Mouse (Mus musculus): ENCODE data around the gene Nrde2. TPM values are rescaled to one million over a fixed set of nuclear protein-coding genes. Genes with fewer than 3 reads are reported as not detected.

Gene Nrde2
- total and polyA plus RNA-seq, 2 experiments from 2014 or later: 7.7 to 13.7 TPM

- WGBS: 77% methylated on average over 11 of the region's 11 CpGs
- no peak for TF ChIP-seq EP300 (IDR thresholded peaks at IDR 0.05; ENCODE audit: low read depth)
- Histone ChIP-seq H3K9ac (replicated peaks; ENCODE audit: low read depth, low read length) (no peak overlapping the region), H3K4me3 (ENCODE audit: low read depth, low read length) (no peak overlapping the region), H3K4me1 (ENCODE audit: control insufficient read depth, insufficient read depth) (no peaks in the 10 kb centered on the region), H3K9me3 (replicated peaks; ENCODE audit: control insufficient read depth, low read length) (no peaks in the 10 kb centered on the region), H3K36me3 (replicated peaks; ENCODE audit: control insufficient read depth, insufficient read depth, low read length) (no peaks in the 10 kb centered on the region), H3K27me3 (ENCODE audit: control insufficient read depth, insufficient read depth, low read length) (no peaks in the 10 kb centered on the region), H3K27ac (ENCODE audit: low read depth) (no peak overlapping the region), H3K4me2 (ENCODE audit: low read depth, low read length) (no peak overlapping the region)
- ATAC-seq (ENCODE audit: insufficient read depth, low read depth) (no peak), DNase-seq (ENCODE audit: low spot score) (no peak)
Observed at GRCm38 (mm10) chr12:100093046-100093445, 66.4 kb downstream of the Nrde2 start.

GRCm38 (mm10) chr12:100090750-100091149 lies 68.7 kb downstream of the Nrde2 start:
- ATAC-seq (ENCODE audit: insufficient read depth, low read depth) (no peak), DNase-seq (ENCODE audit: low spot score) (no peak)
- Histone ChIP-seq H3K4me1 (ENCODE audit: control insufficient read depth, insufficient read depth) (no peaks in the 10 kb centered on the region), H3K4me2 (ENCODE audit: low read depth, low read length) (no peak overlapping the region), H3K4me3 (ENCODE audit: low read depth, low read length) (no peak overlapping the region), H3K9me3 (replicated peaks; ENCODE audit: control insufficient read depth, low read length) (no peaks in the 10 kb centered on the region), H3K9ac (replicated peaks; ENCODE audit: low read depth, low read length) (no peak overlapping the region), H3K36me3 (replicated peaks; ENCODE audit: control insufficient read depth, insufficient read depth, low read length) (no peaks in the 10 kb centered on the region), H3K27ac (ENCODE audit: low read depth) (no peak overlapping the region), H3K27me3 (ENCODE audit: control insufficient read depth, insufficient read depth, low read length) (no peaks in the 10 kb centered on the region)
- TF ChIP-seq CTCF (IDR thresholded peaks at IDR 0.05; ENCODE audit: low read depth) (no peak), EP300 (IDR thresholded peaks at IDR 0.05; ENCODE audit: low read depth) (no peak)
- WGBS: 80% methylated on average over 4 of the region's 4 CpGs

- no peak overlapping the region for H3K4me2 ChIP-seq (ENCODE audit: low read depth, low read length)
- H3K4me3 ChIP-seq (ENCODE audit: low read depth, low read length): no peak overlapping the region
- 61% methylated on average over 5 of the region's 5 CpGs for WGBS
- no peaks in the 10 kb centered on the region for H3K36me3 ChIP-seq (replicated peaks; ENCODE audit: control insufficient read depth, insufficient read depth, low read length)
- no peaks in the 10 kb centered on the region for H3K4me1 ChIP-seq (ENCODE audit: control insufficient read depth, insufficient read depth)
- no peak overlapping the region for H3K27ac ChIP-seq (ENCODE audit: low read depth)
- H3K9ac ChIP-seq (replicated peaks; ENCODE audit: low read depth, low read length): no peak overlapping the region
- DNase-seq (ENCODE audit: low spot score) (no peak), ATAC-seq (ENCODE audit: insufficient read depth, low read depth) (no peak)
- H3K9me3 ChIP-seq (replicated peaks; ENCODE audit: control insufficient read depth, low read length): no peaks in the 10 kb centered on the region
- TF ChIP-seq CTCF (IDR thresholded peaks at IDR 0.05; ENCODE audit: low read depth) (no peak), EP300 (IDR thresholded peaks at IDR 0.05; ENCODE audit: low read depth) (no peak)
- H3K27me3 ChIP-seq (ENCODE audit: control insufficient read depth, insufficient read depth, low read length): no peaks in the 10 kb centered on the region
Observed at GRCm38 (mm10) chr12:100089265-100089664, 70.2 kb downstream of the Nrde2 start.

GRCm38 (mm10) chr12:100088026-100088425 lies 71.4 kb downstream of the Nrde2 start:
- no peak overlapping the region for H3K9ac ChIP-seq (replicated peaks; ENCODE audit: low read depth, low read length)
- no peaks in the 10 kb centered on the region for H3K36me3 ChIP-seq (replicated peaks; ENCODE audit: control insufficient read depth, insufficient read depth, low read length)
- no peak for DNase-seq (ENCODE audit: low spot score)
- no peak overlapping the region for H3K27ac ChIP-seq (ENCODE audit: low read depth)
- H3K9me3 ChIP-seq (replicated peaks; ENCODE audit: control insufficient read depth, low read length): no peaks in the 10 kb centered on the region
- no peak for ATAC-seq (ENCODE audit: insufficient read depth, low read depth)
- H3K4me1 ChIP-seq (ENCODE audit: control insufficient read depth, insufficient read depth): no peaks in the 10 kb centered on the region
- no peak overlapping the region for H3K4me2 ChIP-seq (ENCODE audit: low read depth, low read length)
- TF ChIP-seq EP300 (IDR thresholded peaks at IDR 0.05; ENCODE audit: low read depth) (no peak), CTCF (IDR thresholded peaks at IDR 0.05; ENCODE audit: low read depth) (no peak)
- H3K27me3 ChIP-seq (ENCODE audit: control insufficient read depth, insufficient read depth, low read length): no peaks in the 10 kb centered on the region
- H3K4me3 ChIP-seq (ENCODE audit: low read depth, low read length): no peak overlapping the region
- WGBS: 70% methylated on average over 3 of the region's 3 CpGs

GRCm38 (mm10) chr12:100079636-100080286 lies 79.7 kb downstream of the Nrde2 start:
- ATAC-seq (ENCODE audit: insufficient read depth, low read depth) (no peak), DNase-seq (ENCODE audit: low spot score) (no peak)
- H3K36me3 ChIP-seq (replicated peaks; ENCODE audit: control insufficient read depth, insufficient read depth, low read length): no peaks in the 10 kb centered on the region
- no peak overlapping the region for H3K9ac ChIP-seq (replicated peaks; ENCODE audit: low read depth, low read length)
- H3K4me3 ChIP-seq (ENCODE audit: low read depth, low read length): no peak overlapping the region
- H3K9me3 ChIP-seq (replicated peaks; ENCODE audit: control insufficient read depth, low read length): no peaks in the 10 kb centered on the region
- H3K4me1 ChIP-seq (ENCODE audit: control insufficient read depth, insufficient read depth): no peaks in the 10 kb centered on the region
- WGBS: 47% methylated on average over 8 of the region's 8 CpGs
- TF ChIP-seq EP300 (IDR thresholded peaks at IDR 0.05; ENCODE audit: low read depth): no peak
- TF ChIP-seq CTCF (IDR thresholded peaks at IDR 0.05; ENCODE audit: low read depth): no peak
- no peaks in the 10 kb centered on the region for H3K27me3 ChIP-seq (ENCODE audit: control insufficient read depth, insufficient read depth, low read length)
- H3K27ac ChIP-seq (ENCODE audit: low read depth): no peak overlapping the region
- H3K4me2 ChIP-seq (ENCODE audit: low read depth, low read length): no peak overlapping the region

GRCm38 (mm10) chr12:100075715-100076114 lies 83.7 kb downstream of the Nrde2 start:
- ATAC-seq (ENCODE audit: insufficient read depth, low read depth): no peak
- Histone ChIP-seq H3K4me2 (ENCODE audit: low read depth, low read length) (no peak overlapping the region), H3K9me3 (replicated peaks; ENCODE audit: control insufficient read depth, low read length) (no peaks in the 10 kb centered on the region)

More at GRCm38 (mm10) chr12:100075715-100076114, 83.7 kb downstream of the Nrde2 start:
- DNase-seq (ENCODE audit: low spot score): no peak
- Histone ChIP-seq H3K9ac (replicated peaks; ENCODE audit: low read depth, low read length) (no peak overlapping the region), H3K36me3 (replicated peaks; ENCODE audit: control insufficient read depth, insufficient read depth, low read length) (no peaks in the 10 kb centered on the region), H3K4me1 (ENCODE audit: control insufficient read depth, insufficient read depth) (no peaks in the 10 kb centered on the region), H3K27me3 (ENCODE audit: control insufficient read depth, insufficient read depth, low read length) (no peaks in the 10 kb centered on the region), H3K4me3 (ENCODE audit: low read depth, low read length) (no peak overlapping the region), H3K27ac (ENCODE audit: low read depth) (no peak overlapping the region)
- TF ChIP-seq EP300 (IDR thresholded peaks at IDR 0.05; ENCODE audit: low read depth): no peak
- no peak for TF ChIP-seq CTCF (IDR thresholded peaks at IDR 0.05; ENCODE audit: low read depth)
- 63% methylated on average over 4 of the region's 4 CpGs for whole genome bisulfite sequencing

Other genes with a start within 250 kb of the Nrde2 start
- gene Kcnk13, start 195.2 kb downstream of the Nrde2 start, total RNA-seq (2014; rRNA removed; ENCODE audit: low replicate concordance): 0.12 and 2.6 TPM in 2 replicates
- 0.15 and 0.34 TPM in 2 replicates for gene Kcnk13, start 195.2 kb downstream of the Nrde2 start, polyA plus RNA-seq (2015; fragmentation: Nextera tagmentation; extraction: Ambion mirVana)
- gene Psmc1, start 49.5 kb downstream of the Nrde2 start, total RNA-seq (2014; rRNA removed; ENCODE audit: low replicate concordance): 52.4 and 163 TPM in 2 replicates
- 192 and 202 TPM in 2 replicates for gene Psmc1, start 49.5 kb downstream of the Nrde2 start, polyA plus RNA-seq (2015; fragmentation: Nextera tagmentation; extraction: Ambion mirVana)
- 236 and 375 TPM in 2 replicates for gene Calm1, start 39.8 kb upstream of the Nrde2 start, total RNA-seq (2014; rRNA removed; ENCODE audit: low replicate concordance)
- 771 and 839 TPM in 2 replicates for gene Calm1, start 39.8 kb upstream of the Nrde2 start, polyA plus RNA-seq (2015; fragmentation: Nextera tagmentation; extraction: Ambion mirVana)

All from heart, postnatal 0 days (tissue).